Mouse (Mus musculus) liver, embryonic 16.5 days (tissue): Measurements from ENCODE around the gene Tmem132b. TPM values are rescaled to one million over a fixed set of nuclear protein-coding genes. Genes with fewer than 3 reads are reported as not detected.

ENCODE experiments used
- ATAC-seq: fragments of 200-750 bp; cut with Nextera tagmentation; 2 replicates; pipeline ENCODE4 v1.8.0; 2017; ENCODE audit warnings: low read depth, mild to moderate bottlenecking, moderate number of reproducible peaks, moderate library complexity
- H3K27ac ChIP-seq: fragments of 300-500 bp; sonication (generic); 2 replicates; pipeline ENCODE4 v1.5.1; 2014; ENCODE audit warnings: mild to moderate bottlenecking, low read length
- H3K27me3 ChIP-seq: fragments of 300-500 bp; sonication (generic); 2 replicates; pipeline ENCODE4 v1.6.1; 2014; ENCODE audit warnings: low read depth, low read length, mixed read lengths; ENCODE audit not compliant: control insufficient read depth, insufficient read depth
- H3K36me3 ChIP-seq: fragments of 300-500 bp; sonication (generic); 2 replicates; pipeline ENCODE4 v1.6.1; 2014; ENCODE audit warnings: mild to moderate bottlenecking; ENCODE audit not compliant: control insufficient read depth, insufficient read depth
- H3K4me1 ChIP-seq: fragments of 300-500 bp; sonication (generic); 2 replicates; pipeline ENCODE4 v1.6.1; 2014; ENCODE audit warnings: low read depth, low read length, mixed read lengths; ENCODE audit not compliant: control insufficient read depth
- H3K4me2 ChIP-seq: fragments of 300-500 bp; sonication (generic); 2 replicates; pipeline ENCODE4 v1.6.1; 2014; ENCODE audit warnings: low read depth, low read length, mixed read lengths
- H3K4me3 ChIP-seq: fragments of 300-500 bp; sonication (generic); 2 replicates; pipeline ENCODE4 v1.5.1; 2014; ENCODE audit warnings: low read depth, mild to moderate bottlenecking, low read length
- H3K9ac ChIP-seq: fragments of 300-500 bp; sonication (generic); 2 replicates; pipeline ENCODE4 v1.6.1; 2014; ENCODE audit warnings: low read depth, low read length
- H3K9me3 ChIP-seq: fragments of 300-500 bp; sonication (generic); replicated peaks from 2 replicates; pipeline ENCODE4 v1.6.1; 2016; ENCODE audit warnings: low read length; ENCODE audit not compliant: control insufficient read depth
- WGBS: fragments of 180-500 bp; shearing (Covaris S2); extraction: QIAGEN DNeasy Blood & Tissue Kit; methylation state at CpG from one replicate; pipeline ENCODE4 v1.1.7; 2014; ENCODE audit not compliant: insufficient replicate concordance; 5-methylcytosine and 5-hydroxymethylcytosine counted together
- polyA plus RNA-seq: library from polyadenylated mRNA; unstranded; fragments of >200 nt; fragmentation: Nextera tagmentation; extraction: Ambion mirVana; gene quantifications from 2 replicates; pipeline ENCODE4 v1.2.1, GENCODE M21; 2015

Tmem132b gene
- polyA plus RNA-seq, 1 experiment from 2014 or later, result not detected

DNA sequence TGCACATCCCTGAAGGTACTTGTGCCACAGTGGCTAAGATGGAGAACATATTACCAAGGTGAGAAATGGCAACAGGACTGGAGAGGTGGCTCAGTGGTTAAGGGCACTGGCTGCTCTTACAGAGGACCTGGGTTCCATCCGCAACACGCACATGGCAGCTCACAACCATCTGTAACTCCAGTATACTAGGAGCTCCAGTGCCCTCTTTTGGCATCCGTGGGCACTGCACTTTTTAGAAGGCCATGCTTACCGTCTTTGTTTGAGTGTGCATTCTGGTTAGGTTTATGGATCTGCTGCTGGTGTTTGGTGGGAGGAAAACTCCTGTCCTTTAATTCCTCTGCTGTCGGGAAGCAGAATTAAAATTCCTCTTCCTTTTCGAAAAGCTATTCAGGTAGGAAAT lies 116.7 kb downstream of the Tmem132b start:
- ATAC-seq, result no peak
- Histone ChIP-seq H3K4me1 (no peaks in the 10 kb centered on the region), H3K9ac (no peak overlapping the region), H3K4me2 (no peak overlapping the region), H3K27ac (no peak overlapping the region), H3K4me3 (no peak overlapping the region), H3K9me3 (no peaks in the 10 kb centered on the region), H3K27me3 (no peaks in the 10 kb centered on the region), H3K36me3 (no peaks in the 10 kb centered on the region)
- WGBS, result 64% methylated on average over 6 of the region's 6 CpGs

DNA sequence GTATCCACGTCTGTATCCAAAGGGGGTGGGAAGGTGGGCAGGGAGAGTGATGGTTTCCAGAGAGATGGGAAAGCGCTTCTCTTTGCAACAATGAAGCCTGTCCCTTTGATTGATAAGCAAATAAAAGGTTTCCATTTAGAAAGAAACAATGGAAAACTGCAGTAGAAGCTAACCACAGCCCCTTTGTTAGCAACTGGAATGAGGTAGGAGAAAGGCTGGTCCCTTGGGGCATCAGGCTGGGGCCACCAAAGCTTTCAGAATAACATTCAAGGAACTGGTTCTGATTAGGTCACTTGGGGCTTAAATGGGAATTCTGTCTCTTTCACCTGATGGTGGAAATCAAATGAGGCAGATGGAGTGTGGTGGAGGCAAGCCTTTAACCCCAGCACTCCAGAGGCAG lies 118.4 kb downstream of the Tmem132b start:
- no peak overlapping the region for H3K4me3 ChIP-seq
- no peak overlapping the region for H3K9ac ChIP-seq
- WGBS, result 27% methylated on average over 2 of the region's 2 CpGs
- no peaks in the 10 kb centered on the region for H3K27me3 ChIP-seq
- H3K36me3 ChIP-seq, result no peaks in the 10 kb centered on the region
- H3K4me1 ChIP-seq, result no peaks in the 10 kb centered on the region
- H3K27ac ChIP-seq, result no peak overlapping the region
- H3K9me3 ChIP-seq, result no peaks in the 10 kb centered on the region
- no peak overlapping the region for H3K4me2 ChIP-seq
- ATAC-seq, result no peak

DNA sequence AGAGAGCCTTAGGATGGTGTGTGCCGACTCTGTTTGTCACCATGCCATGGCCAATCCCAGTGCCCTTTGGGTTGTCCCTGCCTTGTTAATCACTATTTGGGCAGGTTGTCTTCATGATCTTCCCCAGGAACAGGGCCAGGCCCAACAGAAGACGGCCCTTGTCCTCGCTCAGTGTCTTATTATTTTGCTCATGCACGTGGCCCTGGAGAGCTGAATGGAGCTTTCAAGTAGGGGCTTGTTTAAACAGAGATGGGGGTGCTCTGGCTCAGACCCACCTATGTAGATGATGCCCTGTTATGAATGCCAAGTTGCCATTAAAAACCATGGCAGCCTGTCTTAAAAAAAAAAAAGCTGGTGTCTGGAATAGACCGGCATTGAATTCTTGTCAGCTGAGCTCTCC lies 126.5 kb downstream of the Tmem132b start:
- WGBS, result 66% methylated on average over 5 of the region's 5 CpGs
- no peak overlapping the region for H3K9ac ChIP-seq
- H3K9me3 ChIP-seq, result no peaks in the 10 kb centered on the region
- H3K4me2 ChIP-seq, result no peak overlapping the region
- ATAC-seq, result no peak
- no peak overlapping the region for H3K4me3 ChIP-seq
- no peaks in the 10 kb centered on the region for H3K27me3 ChIP-seq
- H3K36me3 ChIP-seq, result no peaks in the 10 kb centered on the region
- no peaks in the 10 kb centered on the region for H3K4me1 ChIP-seq
- H3K27ac ChIP-seq, result no peak overlapping the region

DNA sequence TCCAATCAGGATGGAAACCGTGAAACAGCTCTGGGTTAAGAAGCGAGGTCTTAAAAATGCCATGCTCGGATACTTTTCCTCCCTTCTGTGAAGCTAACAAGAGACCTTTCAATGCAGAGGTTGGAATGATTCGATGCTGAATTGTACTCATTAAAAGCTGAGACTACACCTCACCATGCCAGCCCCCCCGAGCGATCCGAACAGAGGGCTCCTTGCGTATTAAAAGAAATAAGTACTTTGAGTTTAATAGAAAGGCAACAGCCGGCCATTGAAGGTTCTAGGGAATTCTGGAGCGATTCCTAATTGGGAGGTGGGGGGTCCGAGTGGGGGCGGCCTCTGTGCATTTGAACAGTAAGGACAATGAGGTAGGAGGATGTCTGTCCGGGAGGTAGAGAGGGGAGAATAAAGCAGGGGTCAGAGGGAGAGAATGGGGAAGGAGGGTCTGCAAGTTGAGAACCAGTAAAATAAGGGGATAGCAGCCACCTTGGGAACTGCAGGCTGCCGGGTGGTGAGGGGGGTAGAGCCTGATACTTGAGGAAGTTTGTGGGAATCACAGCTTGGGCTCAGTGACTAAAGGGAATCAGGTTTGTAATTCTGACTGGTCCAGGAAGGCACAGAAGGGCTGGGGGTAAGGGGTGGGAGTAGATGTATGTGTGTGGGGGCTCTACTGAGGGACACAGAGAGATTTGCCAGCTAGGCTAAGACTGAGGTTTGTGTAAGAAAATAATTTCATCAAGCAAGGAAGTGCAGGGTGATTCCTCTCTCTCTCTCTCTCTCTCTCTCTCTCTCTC lies 127.6 kb downstream of the Tmem132b start:
- no peak overlapping the region for H3K27ac ChIP-seq
- no peak overlapping the region for H3K9ac ChIP-seq
- H3K9me3 ChIP-seq, result no peaks in the 10 kb centered on the region
- H3K4me3 ChIP-seq, result no peak overlapping the region
- ATAC-seq, result no peak
- no peaks in the 10 kb centered on the region for H3K27me3 ChIP-seq
- 57% methylated on average over 14 of the region's 14 CpGs for WGBS
- no peak overlapping the region for H3K4me2 ChIP-seq
- H3K4me1 ChIP-seq, result no peaks in the 10 kb centered on the region
- H3K36me3 ChIP-seq, result no peaks in the 10 kb centered on the region

DNA sequence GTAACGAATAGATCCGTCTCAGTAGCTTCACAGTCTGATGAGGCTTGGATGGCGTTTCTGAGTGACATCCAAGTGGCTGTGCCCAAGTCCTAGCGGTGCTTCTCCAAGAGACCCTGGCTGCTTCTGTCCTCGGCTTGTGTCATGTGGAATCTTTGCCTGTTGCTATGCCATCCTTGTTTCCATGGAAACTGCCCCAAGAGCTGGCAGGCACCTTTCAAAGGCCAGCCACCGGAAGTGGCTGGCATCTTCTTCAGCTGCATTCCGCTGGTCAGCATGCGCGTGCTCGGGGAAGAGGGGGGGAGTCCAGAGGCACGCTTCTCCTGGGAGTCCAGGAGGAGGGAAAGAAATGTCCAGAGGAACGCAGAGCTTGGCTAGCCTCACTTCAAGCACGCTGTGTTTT lies 144.0 kb downstream of the Tmem132b start:
- 48% methylated on average over 13 of the region's 13 CpGs for WGBS
- H3K27ac ChIP-seq, result no peak overlapping the region
- ATAC-seq, result no peak
- H3K4me1 ChIP-seq, result no peaks in the 10 kb centered on the region
- H3K9ac ChIP-seq, result no peak overlapping the region
- no peaks in the 10 kb centered on the region for H3K27me3 ChIP-seq
- H3K4me3 ChIP-seq, result no peak overlapping the region
- H3K36me3 ChIP-seq, result no peaks in the 10 kb centered on the region
- H3K4me2 ChIP-seq, result no peak overlapping the region
- no peaks in the 10 kb centered on the region for H3K9me3 ChIP-seq

DNA sequence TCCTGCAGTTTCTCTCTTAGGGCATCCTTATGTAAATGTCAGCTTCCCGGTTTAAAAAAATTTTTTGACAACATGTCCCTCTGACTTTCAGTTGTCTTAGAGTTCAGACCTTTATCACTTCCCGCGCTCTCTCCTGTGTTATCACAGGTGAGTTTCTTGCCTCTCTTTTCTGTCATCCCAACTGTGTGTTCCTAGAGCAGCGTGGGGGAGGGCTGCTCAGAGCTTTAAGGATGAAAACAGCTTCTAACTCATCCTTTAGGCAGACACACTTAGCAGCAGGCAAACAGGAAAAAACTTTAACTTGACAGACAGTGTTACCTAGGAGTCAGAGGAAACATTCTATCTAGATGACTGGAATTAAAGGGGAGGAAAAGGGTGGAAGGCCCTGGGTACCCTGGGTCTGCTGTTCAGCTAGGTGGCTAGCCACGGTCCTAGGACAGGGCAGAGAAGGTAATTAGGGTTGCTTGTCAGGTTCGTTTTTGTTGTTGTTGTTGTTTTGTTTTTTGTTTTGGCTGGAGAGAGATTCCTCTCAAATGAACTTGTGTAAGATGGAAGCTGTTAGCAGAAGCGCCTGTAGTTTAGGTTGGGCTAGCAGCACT lies 144.6 kb downstream of the Tmem132b start:
- Histone ChIP-seq H3K36me3 (no peaks in the 10 kb centered on the region), H3K9ac (no peak overlapping the region), H3K27ac (no peak overlapping the region), H3K4me1 (no peaks in the 10 kb centered on the region), H3K4me3 (no peak overlapping the region), H3K27me3 (no peaks in the 10 kb centered on the region), H3K9me3 (no peaks in the 10 kb centered on the region), H3K4me2 (no peak overlapping the region)
- 45% methylated on average over 7 of the region's 7 CpGs for WGBS
- ATAC-seq, result no peak

DNA sequence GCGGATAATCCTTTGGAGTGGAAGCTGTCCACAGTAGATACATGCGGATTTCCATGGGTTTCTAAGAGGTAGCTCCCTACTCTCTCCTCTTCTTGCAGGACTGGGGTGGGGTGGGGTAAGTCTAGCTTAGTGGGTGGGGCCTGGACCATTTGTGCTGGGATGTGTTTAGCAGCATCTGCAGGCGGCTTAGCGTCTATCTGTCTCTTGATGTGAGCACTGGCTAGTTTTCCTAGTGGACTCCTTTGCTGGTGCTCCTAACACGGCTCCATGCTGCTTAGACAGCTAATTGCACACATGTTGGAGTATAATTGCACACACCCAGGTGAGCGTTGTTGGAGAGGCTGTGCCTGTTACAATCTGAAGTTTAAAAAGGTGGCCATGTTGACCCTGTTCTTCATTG lies 149.3 kb downstream of the Tmem132b start:
- no peak for ATAC-seq
- 80% methylated on average over 6 of the region's 6 CpGs for WGBS
- H3K36me3 ChIP-seq, result no peaks in the 10 kb centered on the region
- H3K4me3 ChIP-seq, result no peak overlapping the region
- H3K27me3 ChIP-seq, result no peaks in the 10 kb centered on the region
- H3K27ac ChIP-seq, result no peak overlapping the region
- H3K4me1 ChIP-seq, result no peaks in the 10 kb centered on the region
- no peak overlapping the region for H3K9ac ChIP-seq
- no peaks in the 10 kb centered on the region for H3K9me3 ChIP-seq
- no peak overlapping the region for H3K4me2 ChIP-seq

DNA sequence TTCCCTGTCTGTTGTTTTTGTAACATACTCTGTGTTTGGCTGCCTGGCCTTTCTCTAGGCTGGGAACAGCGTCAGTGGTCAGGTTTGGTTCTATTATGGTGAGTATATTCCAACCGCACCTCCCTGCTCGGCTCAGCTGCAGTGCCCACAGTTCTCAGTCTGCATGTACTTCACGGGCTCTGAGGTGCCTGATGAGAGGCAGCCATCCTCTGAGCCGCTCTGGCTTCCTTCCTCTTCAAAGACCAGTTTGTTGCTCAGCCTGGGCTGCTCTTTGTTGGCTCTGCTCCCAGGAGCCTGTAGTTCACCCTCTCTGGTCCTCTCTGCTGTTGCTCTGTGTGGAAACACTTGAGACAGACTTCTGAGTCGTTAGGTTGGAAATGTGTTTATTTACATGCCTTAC lies 151.9 kb downstream of the Tmem132b start:
- H3K4me3 ChIP-seq, result no peak overlapping the region
- no peaks in the 10 kb centered on the region for H3K9me3 ChIP-seq
- ATAC-seq, result no peak
- H3K27me3 ChIP-seq, result no peaks in the 10 kb centered on the region
- H3K9ac ChIP-seq, result no peak overlapping the region
- no peaks in the 10 kb centered on the region for H3K36me3 ChIP-seq
- H3K27ac ChIP-seq, result no peak overlapping the region
- 58% methylated on average over 6 of the region's 6 CpGs for WGBS
- no peaks in the 10 kb centered on the region for H3K4me1 ChIP-seq
- no peak overlapping the region for H3K4me2 ChIP-seq

DNA sequence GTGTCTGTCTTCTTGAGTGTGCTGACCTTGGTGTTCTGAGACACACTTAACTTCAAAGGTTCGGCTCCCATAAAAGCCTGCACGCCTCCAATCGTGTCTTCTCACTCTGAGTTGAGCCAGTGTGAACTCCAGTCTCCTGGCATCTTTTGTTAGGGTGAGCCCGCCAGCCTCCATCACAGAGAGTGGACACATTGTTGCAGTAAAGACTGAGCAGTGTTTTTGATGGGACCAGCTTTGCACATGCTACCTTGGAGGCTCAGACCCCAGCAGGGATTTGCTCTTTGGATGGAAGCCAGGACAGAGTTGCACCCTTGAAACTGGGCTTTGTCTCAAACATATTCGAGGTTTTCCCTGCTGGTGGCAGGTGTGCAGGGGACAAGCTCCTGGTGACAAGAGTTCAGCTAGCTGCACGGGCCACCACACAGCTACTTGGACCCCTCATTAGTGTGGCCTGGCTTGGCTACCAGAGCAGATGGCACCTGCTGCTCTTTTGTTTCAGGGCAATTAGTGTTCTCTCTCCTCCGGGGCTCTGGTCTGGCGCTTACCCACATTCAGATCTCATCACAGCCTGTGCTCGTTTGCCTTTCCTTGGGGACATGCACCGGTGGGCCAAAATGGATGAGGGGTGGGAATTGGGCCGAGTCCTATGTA lies 154.2 kb downstream of the Tmem132b start:
- Histone ChIP-seq H3K9ac (no peak overlapping the region), H3K27ac (no peak overlapping the region), H3K36me3 (no peaks in the 10 kb centered on the region), H3K4me3 (no peak overlapping the region), H3K27me3 (no peaks in the 10 kb centered on the region), H3K4me1 (no peaks in the 10 kb centered on the region), H3K4me2 (no peak overlapping the region), H3K9me3 (no peaks in the 10 kb centered on the region)
- ATAC-seq, result no peak
- WGBS, result 59% methylated on average over 11 of the region's 11 CpGs
